Mouse (Mus musculus): Measurements from ENCODE around the gene Mapkapk5.
A peak's percentile ranks its signal among the peaks of the same experiment; 100 is the strongest.

Mapkapk5 gene

DNA sequence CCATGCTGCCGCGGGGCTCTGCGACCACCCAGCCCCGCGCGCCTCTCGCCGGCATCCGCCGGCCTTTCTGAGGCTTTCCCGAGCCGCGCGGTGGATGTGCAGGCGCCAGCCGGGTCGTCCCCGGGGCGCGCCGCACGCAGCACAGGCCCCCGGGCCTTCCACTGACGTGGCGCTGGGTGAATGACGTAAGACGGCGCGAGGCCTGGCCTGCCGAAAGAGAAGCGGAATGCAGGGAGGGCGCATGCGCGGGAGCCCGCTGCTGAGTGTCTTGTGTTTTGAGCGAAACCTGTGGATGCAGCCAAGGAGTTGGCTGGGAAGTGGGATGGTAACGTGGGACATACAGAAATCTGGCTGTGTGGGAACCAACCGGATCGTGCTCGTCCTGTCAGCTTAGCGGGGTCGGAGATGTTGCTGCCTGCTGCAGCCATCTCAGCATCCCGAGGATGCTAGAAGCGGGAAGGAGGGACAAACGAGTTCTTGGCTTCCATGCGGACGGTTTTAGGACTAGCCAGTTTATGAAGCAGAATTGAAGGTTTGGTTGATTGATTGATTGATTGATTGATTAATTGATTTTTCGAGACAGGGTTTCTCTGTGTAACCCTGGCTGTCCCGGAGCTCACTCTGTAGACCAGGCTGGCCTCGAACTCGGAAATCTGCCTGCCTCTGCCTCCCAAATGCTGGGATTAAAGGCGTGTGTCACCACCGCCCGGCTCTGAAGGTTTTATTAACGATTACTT lies at the start of gene Mapkapk5:
Gene Mapkapk5, minus strand, starts transcription at position 113 of the 737 bp plus-strand sequence.
- peak; percentile 99 for DNase-seq (ENCODE audit: low read depth, low spot score)

DNA sequence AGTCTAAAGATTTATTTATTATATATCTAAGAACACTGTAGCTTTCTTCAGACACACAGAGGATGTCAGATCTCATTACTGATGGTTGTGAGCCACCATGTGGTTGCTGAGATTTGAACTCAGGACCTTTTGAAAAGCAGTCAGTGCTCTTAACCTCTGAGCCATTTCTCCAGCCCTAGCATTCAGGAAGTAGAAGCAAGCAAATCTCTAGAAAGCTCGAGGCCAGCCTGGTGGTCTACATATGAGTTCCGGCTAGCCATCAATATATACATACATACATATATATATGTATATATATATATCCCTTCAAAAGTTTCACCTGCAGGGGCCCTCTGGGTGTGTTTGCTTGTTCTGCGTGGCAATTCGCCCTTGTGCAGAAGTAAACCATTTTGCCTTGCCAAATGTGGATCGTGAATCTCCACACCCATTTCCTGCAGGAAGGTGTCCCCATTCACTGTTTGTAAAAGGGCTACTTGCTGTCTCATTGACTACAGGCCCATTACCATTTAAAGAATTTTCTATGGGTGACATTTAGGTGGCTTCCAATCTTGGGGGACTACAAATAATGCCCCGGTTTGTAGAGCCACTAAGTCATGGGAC lies 49.1 kb upstream of the Mapkapk5 start:
- DNase-seq (ENCODE audit: low read depth, low spot score), result no peak

DNA sequence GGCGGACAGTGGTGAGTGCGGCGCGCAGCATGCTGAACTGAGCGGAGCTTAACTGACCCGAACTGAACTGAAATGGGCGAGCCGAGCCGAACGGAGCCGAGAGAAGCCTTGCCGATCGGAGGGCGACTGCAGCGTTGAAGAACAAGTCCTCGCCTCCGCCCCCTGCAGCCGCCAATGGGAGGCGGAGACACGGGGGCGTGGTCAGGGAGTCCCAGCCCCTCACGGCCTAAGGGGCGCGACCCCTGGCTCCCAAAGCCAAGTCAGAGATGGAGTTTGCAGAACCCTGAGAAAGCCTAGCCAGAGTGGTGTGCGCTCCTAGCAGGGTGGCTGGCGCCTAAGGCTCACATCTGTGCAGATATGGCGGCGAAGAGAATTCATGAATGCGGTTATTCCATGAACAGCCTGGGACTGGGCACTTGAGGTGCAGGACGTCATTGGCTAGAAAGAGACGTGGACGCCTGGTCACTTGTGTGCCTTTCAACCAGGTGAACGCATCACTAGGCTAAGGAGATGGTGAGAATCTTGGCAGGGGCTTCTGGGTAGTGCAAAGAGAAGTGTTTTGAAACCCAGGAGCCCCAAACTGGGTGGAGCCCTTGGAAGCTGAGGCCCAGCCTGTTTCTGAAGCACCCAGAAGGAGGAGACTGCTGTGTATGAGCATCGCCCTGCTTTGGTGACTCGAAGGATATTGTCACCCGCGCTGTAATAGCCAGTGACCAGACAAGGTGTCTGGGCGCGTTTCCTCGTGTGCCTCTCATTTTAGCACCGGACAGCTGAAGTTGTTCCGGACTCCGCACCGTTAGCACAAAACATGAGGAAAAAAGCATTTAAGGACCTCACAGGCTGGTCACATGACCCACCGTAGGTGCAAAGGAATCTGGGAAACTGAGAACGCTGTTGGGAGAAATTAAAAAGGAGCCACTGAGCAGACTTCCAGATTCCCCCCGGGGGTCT lies 48.0 kb upstream of the Mapkapk5 start, which contains the start of gene Aldh2:
Gene Aldh2, minus strand, starts transcription at position 374 of the 951 bp plus-strand sequence.
- peak; percentile 96 for DNase-seq (ENCODE audit: low read depth, low spot score)

DNA sequence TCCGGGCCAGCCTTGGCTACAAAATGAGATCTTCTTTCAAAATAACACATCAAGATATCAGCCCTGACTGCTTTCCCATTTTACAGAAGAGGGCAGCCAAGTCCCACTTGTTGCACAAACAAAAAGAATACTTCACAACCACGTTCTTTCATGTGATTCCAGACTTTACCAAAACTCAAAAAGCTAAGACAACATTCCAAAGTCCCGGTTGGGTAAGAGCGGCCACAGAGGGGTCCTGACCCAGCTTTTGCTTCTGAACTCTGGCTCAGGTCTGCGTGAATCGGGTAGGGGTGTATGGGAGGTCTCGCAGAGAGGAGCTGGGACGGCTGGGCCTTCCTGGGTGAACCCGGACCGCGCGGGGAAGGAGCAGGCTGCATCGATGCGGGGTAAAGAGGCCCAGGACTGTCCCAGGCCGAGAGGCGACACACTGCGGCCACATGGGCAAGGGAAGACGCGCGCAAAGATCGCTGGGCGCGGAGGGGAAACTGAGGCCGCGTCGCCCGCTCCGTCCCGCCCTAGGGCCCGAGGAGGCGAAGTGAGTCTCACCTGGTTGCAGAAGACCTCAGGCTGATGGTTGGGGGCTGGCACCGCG lies 47.2 kb upstream of the Mapkapk5 start:
- peak; percentile 23 for DNase-seq (ENCODE audit: low read depth, low spot score)

DNA sequence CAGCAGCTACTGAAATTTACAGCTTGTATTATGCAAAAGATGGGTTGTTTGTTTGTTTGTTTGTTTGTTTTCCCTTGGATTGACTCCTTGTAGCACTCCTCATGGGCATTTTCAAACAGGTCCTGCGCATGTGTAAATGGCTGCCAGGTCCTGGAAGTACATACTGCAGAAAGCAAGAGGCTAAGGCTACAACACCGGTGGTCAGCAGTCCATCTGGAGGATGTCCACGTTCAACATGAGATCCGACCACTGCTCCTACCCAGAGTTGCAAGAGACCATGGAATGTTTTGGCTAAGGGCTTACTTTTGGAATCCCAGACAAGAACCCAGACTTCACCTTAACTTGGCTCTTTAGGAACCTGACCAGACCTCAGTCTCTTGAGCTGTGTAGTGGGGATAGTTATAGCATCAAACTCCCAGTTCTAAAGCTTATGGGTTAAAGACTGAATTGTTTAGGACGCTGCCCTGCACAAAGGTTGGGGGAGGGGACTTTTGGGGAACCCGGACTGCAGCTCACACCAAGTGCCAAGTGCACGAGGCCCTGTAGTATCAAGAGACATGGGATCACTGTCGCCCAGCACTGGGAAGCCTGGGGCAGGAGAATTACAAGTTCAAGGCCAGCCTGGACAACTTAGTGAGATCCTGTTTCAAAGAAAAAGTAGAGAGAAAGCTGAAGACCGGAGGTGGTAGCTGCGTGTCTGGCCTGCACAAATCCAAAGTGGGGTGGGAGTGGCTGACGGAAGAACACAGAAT lies 46.5 kb upstream of the Mapkapk5 start:
- peak; percentile 18 for DNase-seq (ENCODE audit: low read depth, low spot score)

DNA sequence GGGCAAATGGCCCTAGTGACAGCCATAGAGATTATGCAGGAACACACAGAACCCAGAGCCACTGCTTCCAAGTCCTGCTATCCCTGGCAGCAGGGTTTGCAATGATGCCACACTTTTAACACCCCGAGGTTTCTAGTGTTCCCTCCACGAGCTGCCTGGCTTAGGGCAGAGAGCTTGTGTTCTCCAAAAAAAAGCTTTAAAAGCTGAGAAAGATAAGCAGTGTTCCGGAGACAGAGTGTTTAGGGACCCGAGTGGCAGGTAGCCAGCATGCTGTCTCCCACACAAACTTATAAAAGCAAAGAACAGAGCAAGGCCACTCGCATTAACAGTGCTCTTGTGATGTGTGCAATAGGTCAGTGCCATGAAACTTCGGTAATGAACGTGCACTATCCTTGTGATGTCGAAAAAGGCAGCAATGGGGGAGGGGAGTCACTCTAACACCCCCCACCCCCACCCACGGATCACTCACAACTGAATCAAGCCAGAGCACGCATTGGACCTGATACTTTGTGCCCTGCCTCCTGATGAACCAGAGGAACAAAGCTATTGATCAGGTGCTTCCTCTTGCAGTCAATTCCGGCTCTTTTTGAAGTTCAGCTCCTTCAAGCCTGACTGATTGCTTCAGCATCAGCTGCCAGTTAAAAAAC lies 45.8 kb upstream of the Mapkapk5 start:
- DNase-seq (ENCODE audit: low read depth, low spot score), result no peak

DNA sequence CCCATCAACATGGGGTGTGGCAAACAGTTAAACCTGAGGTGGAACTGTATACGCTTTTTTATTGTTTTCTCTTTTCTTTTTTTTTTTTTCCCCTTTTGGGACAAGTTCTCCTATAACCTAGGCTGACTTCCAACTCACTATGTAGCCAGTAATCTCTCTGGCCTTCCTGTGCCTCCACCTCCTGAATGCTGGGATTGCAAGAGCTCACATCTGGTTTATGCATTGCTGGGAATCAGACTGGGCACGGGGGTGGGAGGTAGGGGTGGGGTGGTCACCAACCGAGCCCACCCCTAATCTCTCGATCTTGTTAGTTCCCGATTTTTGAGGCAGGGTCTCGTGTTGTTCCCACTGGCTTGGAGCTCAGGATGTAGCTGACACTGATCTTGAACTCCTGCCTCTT lies 44.2 kb upstream of the Mapkapk5 start:
- no peak for DNase-seq (ENCODE audit: low read depth, low spot score)

DNA sequence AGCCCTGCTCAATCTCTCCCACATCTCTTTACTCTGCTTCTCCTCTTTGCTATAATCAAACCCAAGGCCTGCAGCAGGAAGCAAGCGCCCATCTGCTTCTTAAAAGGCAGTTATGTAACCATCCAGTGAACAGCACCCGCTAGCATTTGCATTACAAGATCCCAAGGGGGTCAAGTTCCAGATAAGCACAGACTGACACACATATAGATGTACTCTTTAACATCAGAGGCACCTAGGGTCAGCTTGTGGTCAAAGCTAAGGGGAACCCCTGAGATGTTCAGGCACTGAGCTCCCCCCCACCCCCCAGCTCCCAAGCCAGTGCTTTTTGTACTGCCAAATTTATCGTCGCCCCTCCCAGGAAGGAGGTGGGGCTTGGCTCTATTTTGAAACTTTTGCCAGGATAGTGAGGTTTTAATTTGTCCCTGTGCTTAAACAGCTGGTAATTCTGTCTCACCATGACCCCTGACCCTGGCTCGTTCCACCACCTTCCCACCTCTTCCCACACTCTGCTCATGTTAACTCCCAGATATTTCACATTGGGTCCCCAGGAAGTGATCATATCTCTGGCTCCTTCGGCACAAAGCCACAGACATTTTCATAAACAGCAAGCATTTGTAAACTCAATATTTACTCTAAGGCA lies 40.8 kb upstream of the Mapkapk5 start:
- DNase-seq (ENCODE audit: low read depth, low spot score), result peak; percentile 34

DNA sequence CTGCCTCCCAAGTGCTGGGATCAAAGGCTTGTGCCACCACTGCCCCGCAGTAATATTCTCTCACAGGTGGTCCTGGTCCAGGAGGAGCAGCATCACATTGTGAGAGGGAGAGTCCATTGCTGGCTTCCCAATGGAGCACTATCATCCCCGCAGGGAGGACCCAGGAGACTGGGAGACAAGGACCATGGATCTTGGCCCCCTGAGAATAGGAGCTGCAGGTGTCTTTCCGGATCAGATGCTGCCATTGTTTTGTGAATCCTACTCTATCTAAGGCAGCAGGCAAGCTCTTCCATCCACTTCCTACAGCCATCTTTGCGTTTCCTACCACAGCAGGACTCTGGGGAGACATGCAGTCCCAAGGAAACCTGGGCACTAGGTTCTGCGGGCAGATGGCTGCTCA lies 40.0 kb upstream of the Mapkapk5 start:
- no peak for DNase-seq (ENCODE audit: low read depth, low spot score)

DNA sequence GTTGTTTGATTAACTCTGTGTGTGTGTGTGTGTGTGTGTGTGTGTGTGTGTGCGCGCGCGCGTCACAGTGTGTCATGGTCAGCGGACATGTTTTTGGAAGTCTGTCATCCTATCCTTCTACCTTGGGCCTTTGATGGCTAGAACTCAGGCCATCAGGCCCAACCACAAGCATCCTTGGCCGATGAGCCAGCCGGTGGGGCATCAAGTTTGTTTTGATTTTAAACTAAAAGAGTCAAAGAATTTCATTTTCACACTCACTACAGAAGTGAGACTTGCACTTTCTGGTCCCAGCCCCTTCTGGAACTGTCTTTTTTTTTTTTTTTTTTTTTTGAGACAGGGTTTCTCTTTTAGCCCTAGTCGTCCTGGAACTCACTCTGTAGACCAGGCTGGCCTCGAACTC lies 39.3 kb upstream of the Mapkapk5 start:
- no peak for DNase-seq (ENCODE audit: low read depth, low spot score)

DNA sequence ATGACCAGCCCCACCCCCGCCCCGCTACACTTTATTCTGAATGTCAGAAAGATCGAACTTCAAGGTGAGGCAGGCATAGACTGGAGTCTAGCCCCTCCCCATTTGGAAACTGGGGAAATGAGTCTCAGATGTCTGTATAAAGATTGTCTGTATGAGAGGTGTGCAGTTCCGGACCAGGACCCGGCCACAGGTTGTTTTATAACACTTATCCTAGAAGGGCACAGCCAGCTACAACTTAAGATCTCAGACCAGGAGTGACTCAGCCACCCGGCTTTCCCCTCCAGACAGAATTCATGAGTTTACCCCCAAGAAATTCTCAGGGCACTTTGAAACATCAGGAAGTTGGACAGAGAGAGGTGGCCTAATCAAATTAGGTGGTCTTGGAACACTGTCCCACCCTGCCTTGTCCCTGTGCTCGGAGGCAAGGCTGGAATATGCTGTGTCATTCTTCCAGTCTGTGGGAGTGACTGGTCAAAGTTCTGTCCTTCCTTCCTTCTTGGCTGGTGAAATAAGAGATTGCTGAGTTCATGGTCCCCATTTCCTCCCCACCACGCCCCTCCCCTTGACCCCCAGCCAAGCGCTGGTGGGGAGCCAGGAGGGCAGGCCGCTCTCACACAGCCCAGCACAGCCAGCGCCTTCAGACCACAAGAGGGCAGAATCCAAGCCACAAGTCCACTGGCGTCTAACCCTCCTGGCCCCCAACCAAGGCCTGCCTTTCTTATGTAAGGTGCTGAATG lies 38.2 kb upstream of the Mapkapk5 start:
- peak; percentile 88 for DNase-seq (ENCODE audit: low read depth, low spot score)

DNA sequence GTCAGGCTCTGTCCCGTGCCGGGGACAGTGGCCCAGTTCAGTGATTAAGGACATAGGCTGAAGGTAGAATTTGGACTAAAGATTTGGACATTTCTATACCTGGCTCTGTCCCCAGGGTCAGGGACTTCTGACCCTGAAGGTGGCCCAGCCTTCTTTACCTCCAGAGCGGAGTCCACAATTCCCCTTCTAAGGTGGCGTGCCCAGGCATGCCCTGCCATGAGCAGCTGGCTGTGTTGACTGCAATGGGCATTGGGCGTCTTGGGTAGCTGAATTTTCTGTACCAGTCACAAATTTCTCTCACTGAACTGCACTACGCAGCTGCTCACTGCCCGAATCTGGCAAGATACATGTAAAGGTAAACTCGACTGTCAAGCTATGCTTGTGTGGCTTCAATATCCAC lies 36.2 kb upstream of the Mapkapk5 start:
- peak; percentile 52 for DNase-seq (ENCODE audit: low read depth, low spot score)

DNA sequence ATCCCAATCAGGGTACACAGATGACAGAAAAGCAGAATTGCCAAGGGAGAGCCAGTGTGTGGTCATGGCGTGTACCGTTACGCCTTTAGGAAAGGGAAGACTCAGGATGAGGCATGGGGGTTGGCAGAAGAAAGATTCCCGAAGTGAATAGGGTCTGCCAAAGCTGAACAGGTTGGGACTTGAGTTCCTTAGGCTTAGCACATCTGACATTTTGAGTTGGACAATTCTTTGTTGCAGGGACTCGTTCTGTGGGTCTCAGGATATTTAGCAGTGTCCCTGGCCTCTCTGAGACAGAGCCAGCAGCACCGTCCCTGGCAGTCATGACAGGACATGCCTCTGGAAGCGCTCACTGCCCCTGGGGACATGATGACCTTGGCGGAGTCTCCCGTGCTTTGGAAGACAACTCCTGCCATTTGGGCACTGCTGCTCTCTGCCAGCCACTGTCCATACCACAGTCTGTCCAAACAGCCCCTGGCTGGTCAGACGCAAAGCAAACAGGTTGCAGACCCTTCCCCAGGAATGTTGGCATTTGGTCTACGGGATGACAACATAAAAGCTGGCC lies 31.3 kb upstream of the Mapkapk5 start:
- no peak for DNase-seq (ENCODE audit: low read depth, low spot score)

DNA sequence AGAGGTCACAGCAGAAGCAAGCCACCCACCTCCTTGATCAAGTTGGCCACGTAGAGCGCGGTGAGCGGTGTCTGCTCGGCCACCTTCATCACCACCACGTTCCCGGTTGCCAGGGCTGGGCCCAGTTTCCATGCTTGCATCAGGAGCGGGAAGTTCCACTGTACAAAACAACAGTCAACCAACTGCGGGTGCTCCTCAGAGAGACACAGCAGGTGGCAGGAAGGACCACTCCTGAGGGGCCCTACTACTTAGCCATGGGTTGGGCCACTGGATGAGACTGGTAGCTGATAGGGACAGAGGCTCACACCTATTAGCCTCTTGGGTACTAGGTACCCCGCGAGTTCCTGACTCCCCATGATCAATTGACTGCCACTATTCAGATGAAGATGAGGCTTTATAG lies 30.2 kb upstream of the Mapkapk5 start:
- peak; percentile 57 for DNase-seq (ENCODE audit: low read depth, low spot score)

DNA sequence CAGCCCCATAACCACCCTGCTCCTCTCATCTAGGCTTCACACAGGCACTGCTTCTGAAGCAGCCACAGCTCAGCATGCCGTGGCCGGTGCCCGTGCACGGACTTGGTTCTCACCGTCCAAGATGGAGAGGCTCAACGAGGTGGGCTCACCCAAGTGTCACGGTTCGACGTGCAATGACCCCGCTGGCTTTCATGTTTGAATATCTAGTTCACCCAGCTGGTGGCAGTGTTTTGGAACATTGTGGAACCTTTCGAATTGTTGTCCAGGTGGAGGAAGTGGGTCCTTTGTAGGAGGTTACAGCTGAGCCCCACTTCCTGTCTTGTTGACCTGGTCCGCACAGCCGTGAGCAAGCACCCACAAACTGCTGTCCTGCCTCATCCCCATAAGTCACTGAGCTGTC lies 28.4 kb upstream of the Mapkapk5 start:
- no peak for DNase-seq (ENCODE audit: low read depth, low spot score)

DNA sequence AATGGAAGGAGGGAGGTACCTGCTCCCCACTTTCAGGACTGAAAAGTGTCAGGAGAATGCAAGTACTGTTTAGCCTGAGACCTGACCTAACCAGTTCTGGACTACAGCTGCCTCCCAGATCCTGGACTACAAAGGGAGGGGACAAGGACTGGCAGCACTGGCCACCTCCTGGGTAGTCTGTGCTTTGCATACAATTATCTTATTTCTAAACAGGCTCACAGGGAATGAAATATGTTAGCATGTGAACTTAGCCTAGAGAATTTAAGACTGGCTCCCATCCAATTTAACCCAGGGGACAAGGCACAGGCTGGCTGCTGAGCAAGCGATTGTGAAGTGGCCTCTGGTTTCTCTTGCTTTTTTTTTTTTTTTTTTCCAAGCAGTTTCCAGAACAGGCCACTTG lies 25.1 kb upstream of the Mapkapk5 start:
- DNase-seq (ENCODE audit: low read depth, low spot score), result no peak

DNA sequence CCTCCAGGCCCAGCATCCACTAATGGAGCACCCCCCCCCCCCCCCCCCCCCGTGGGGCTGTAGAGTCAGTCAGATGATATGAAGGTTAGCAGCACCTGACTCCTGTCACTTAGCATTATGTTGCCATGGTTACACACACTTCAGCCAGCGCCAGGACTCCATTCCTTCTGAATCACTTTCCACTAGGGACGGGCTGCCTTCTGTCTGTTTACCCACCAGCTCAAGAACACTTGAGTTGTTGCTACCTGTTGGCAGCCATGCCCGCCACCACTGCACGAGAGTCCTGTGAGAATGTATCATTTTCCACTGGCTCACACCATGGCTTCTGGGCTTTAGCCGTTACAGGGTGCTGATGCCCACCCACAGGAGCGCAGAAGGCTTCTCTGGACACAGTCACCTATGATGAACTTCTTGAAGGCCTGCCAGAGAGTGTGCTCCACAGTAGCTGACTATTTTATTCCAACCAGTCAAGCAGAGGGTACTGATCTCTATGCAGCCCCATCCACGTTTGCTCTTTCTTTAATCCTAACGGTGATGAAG lies 24.2 kb upstream of the Mapkapk5 start:
- DNase-seq (ENCODE audit: low read depth, low spot score), result no peak

DNA sequence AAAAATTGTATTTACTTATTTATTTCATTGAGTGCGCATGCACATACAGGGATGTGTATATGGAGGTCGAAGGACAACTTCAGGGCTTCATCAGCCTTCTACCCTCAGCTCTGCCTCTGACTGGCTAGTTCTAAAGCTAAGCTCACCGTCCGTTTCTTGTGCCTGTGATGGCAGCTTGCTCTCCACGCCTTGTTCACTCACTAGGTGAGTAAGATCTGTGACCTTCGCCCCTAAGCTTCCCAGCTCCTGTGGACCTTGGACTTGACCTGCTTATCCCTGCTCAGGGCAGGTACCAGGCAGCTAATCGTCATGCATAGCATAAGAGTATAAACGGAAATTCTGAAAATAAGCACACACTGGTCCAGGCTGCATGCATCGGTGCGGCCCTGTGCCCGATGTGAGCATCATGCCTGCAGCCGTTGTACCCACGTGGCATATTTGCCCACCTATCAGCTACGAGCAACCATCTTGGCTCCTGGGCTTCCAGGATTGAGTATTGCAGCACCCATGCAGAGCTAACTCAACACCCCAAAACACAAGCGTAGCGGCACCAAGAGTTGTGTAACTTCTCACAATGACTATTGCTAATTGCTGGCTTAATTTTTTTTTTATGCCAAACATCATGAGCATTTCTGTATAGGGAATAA lies 20.5 kb upstream of the Mapkapk5 start:
- no peak for DNase-seq (ENCODE audit: low read depth, low spot score)
